Mouse (Mus musculus): ENCODE measurements around the gene Glt28d2.

- TF ChIP-seq CTCF (IDR thresholded peaks at IDR 0.05; ENCODE audit: low read depth, low read length), result no peak
- TF ChIP-seq POLR2A (IDR thresholded peaks at IDR 0.05; ENCODE audit: insufficient read depth, low read length), result no peak
- TF ChIP-seq EP300 (IDR thresholded peaks at IDR 0.05; ENCODE audit: insufficient read depth, low read depth, low read length), result no peak
Observed at GRCm38 (mm10) chr3:85858140-85859135, 28.9 kb downstream of the Glt28d2 start.
